In the genomic region with DNA sequence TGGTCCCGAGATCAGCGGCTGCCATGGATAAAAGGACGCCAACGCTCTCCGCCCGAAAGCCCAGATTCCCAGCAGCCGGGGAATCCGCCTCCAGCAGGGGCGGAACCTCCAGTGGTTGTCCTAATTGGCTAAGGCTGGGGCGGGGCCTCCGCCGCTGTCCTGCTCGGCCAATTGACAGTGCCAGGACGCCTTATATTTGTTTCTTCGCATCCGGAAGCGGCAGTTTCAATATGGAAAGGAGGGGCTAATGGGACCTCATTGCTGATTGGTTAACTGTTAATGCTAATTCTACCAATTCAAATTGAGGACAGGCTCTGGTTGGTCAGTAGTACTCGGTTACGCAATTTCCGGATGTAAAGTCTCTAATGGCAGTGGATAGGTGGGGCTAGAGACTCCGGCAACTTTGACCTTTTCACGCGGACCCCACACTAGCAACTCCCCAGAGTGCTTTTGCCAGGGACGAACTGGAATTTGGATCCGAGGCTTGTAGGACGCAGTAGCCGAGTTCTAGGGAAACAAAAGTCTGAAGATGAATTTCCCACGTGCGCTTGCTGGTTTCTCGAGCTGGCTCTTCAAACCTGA, we compare ENCODE assay signal across 7 mouse cellular contexts. TPM values are rescaled to one million over a fixed set of nuclear protein-coding genes. Genes with fewer than 3 reads are reported as not detected.
DNase-seq lines count a peak whose midpoint lies in the region; ATAC-seq and TF ChIP-seq lines count a peak whose summit lies in the region.

A gene (minus strand): TSS at position 367 of the 582 bp plus-strand sequence.
A gene (plus strand): TSS at position 530 of the 582 bp plus-strand sequence.

- TF ChIP-seq CTCF in kidney, adult 2 months (conservative IDR thresholded peaks at IDR 0.05; ENCODE audit: insufficient read depth, insufficient read length, low read depth, low read length): no peak
- TF ChIP-seq CTCF in spleen, adult 2 months (IDR thresholded peaks at IDR 0.05; ENCODE audit: extremely low read depth, insufficient read depth, insufficient read length, insufficient replicate concordance): no peak

- H3K4me2 ChIP-seq in embryonic facial prominence, embryonic 13.5 days: peak within 1 kb of the TSS; percentile 83
- peak within 1 kb of the TSS; percentile 84 for H3K4me2 ChIP-seq in limb, embryonic 12.5 days
- peak within 1 kb of the TSS; percentile 67 for H3K4me2 ChIP-seq in midbrain, embryonic 15.5 days

- peak within 1 kb of the TSS; percentile 83 for H3K9ac ChIP-seq in embryonic facial prominence, embryonic 13.5 days
- H3K9ac ChIP-seq in limb, embryonic 12.5 days (replicated peaks): peak within 1 kb of the TSS; percentile 79
- peak within 1 kb of the TSS; percentile 61 for H3K9ac ChIP-seq in midbrain, embryonic 15.5 days

- H3K4me3 ChIP-seq in embryonic facial prominence, embryonic 13.5 days: peak within 1 kb of the TSS; percentile 90
- peak within 1 kb of the TSS; percentile 90 for H3K4me3 ChIP-seq in kidney, adult 2 months (ENCODE audit: insufficient read depth, low read depth, low read length)
- peak within 1 kb of the TSS; percentile 82 for H3K4me3 ChIP-seq in limb, embryonic 12.5 days (replicated peaks)
- H3K4me3 ChIP-seq in midbrain, embryonic 15.5 days: peak within 1 kb of the TSS; percentile 67
- H3K4me3 ChIP-seq in spleen, adult 2 months (ENCODE audit: extremely low read depth, insufficient read depth, insufficient read length): peak within 1 kb of the TSS; percentile 96

- H3K27ac ChIP-seq in embryonic facial prominence, embryonic 13.5 days: peak within 1 kb of the TSS; percentile 87
- peak within 1 kb of the TSS; percentile 17; the same call in 1 of the 2 replicates for H3K27ac ChIP-seq in kidney, adult 2 months (ENCODE audit: insufficient read depth, low read depth, low read length)
- peak within 1 kb of the TSS; percentile 82 for H3K27ac ChIP-seq in limb, embryonic 12.5 days
- H3K27ac ChIP-seq in midbrain, embryonic 15.5 days: peak within 1 kb of the TSS; percentile 77
- H3K27ac ChIP-seq in spleen, adult 2 months (ENCODE audit: insufficient read depth, low read length): peak within 1 kb of the TSS; percentile 69

- H3K36me3 ChIP-seq in embryonic facial prominence, embryonic 13.5 days: peaks cover 52% of the 10 kb centered on the region
- H3K36me3 ChIP-seq in kidney, adult 2 months (ENCODE audit: control insufficient read depth, insufficient read depth, low read length): no peaks in the 10 kb centered on the region
- H3K36me3 ChIP-seq in limb, embryonic 12.5 days: peaks cover 49% of the 10 kb centered on the region
- peaks cover 16% of the 10 kb centered on the region for H3K36me3 ChIP-seq in midbrain, embryonic 15.5 days (replicated peaks)
- peaks cover 12% of the 10 kb centered on the region for H3K36me3 ChIP-seq in spleen, adult 2 months (ENCODE audit: control insufficient read depth, insufficient read depth, low read length)

- H3K9me3 ChIP-seq in embryonic facial prominence, embryonic 13.5 days: no peaks in the 10 kb centered on the region; the same call in 1 of the 2 replicates
- no peaks in the 10 kb centered on the region for H3K9me3 ChIP-seq in limb, embryonic 12.5 days
- no peaks in the 10 kb centered on the region for H3K9me3 ChIP-seq in midbrain, embryonic 15.5 days

- H3K4me1 ChIP-seq in embryonic facial prominence, embryonic 13.5 days: peaks cover 23% of the 10 kb centered on the region
- peaks cover 7% of the 10 kb centered on the region for H3K4me1 ChIP-seq in kidney, adult 2 months (ENCODE audit: control insufficient read depth, insufficient read depth, low read length)
- peaks cover 21% of the 10 kb centered on the region for H3K4me1 ChIP-seq in limb, embryonic 12.5 days (replicated peaks)
- peaks cover 28% of the 10 kb centered on the region for H3K4me1 ChIP-seq in midbrain, embryonic 15.5 days
- peaks cover 8% of the 10 kb centered on the region; the same call in 1 of the 2 replicates for H3K4me1 ChIP-seq in spleen, adult 2 months (ENCODE audit: control insufficient read depth, insufficient read depth, insufficient read length)

- H3K27me3 ChIP-seq in embryonic facial prominence, embryonic 13.5 days: no peaks in the 10 kb centered on the region
- H3K27me3 ChIP-seq in kidney, adult 2 months (replicated peaks; ENCODE audit: control insufficient read depth, insufficient read depth, low read length): no peaks in the 10 kb centered on the region
- no peaks in the 10 kb centered on the region for H3K27me3 ChIP-seq in limb, embryonic 12.5 days
- no peaks in the 10 kb centered on the region for H3K27me3 ChIP-seq in midbrain, embryonic 15.5 days (replicated peaks)
- no peaks in the 10 kb centered on the region for H3K27me3 ChIP-seq in spleen, adult 2 months (ENCODE audit: control insufficient read depth, insufficient read depth, low read length)

- DNase-seq in adrenal gland, postnatal 36 days: peak; percentile 96 to 97
- DNase-seq in heart, adult 18-20 months: peak; percentile 94 to 99
- peak; percentile 99 for DNase-seq in kidney, adult 2 months
- peak; percentile 89 to 98 for DNase-seq in spleen, adult 2 months (ENCODE audit: low read depth in 1 of 2, low spot score in 2 of 2)

- WGBS in embryonic facial prominence, embryonic 13.5 days: under 1% methylated on average over 30 of the region's 30 CpGs
- WGBS in kidney, adult 2 months: under 1% methylated on average over 30 of the region's 30 CpGs
- WGBS in limb, embryonic 12.5 days: under 1% methylated on average over 30 of the region's 30 CpGs
- WGBS in midbrain, embryonic 15.5 days: under 1% methylated on average over 30 of the region's 30 CpGs
- under 1% methylated on average over 30 of the region's 30 CpGs for WGBS in spleen, adult 2 months

- peak; percentile 96 for ATAC-seq in embryonic facial prominence, embryonic 13.5 days (ENCODE audit: insufficient number of reproducible peaks, insufficient read depth, low FRiP score, low TSS enrichment, low read depth)
- ATAC-seq in limb, embryonic 12.5 days (ENCODE audit: insufficient number of reproducible peaks, insufficient read depth, low FRiP score, low TSS enrichment, low read depth): peak; percentile 97
- ATAC-seq in midbrain, embryonic 15.5 days (replicated peaks): peak; percentile 96

- TF ChIP-seq POLR2A in kidney, adult 2 months (IDR thresholded peaks at IDR 0.05; ENCODE audit: low read depth, low read length): peak; percentile 31
- TF ChIP-seq POLR2A in spleen, adult 2 months (IDR thresholded peaks at IDR 0.05; ENCODE audit: low read depth, low read length): peak; percentile 32

RNA-seq across cellular contexts. Expression of the first gene that starts in this region (rescaled TPM):
- 10 to 100 TPM; 16.0 to 20.6 TPM for total RNA-seq in adrenal gland, postnatal 36 days (2021)
- 46.1 and 51.3 TPM in 2 replicates for polyA plus RNA-seq in embryonic facial prominence, embryonic 13.5 days (2015; fragmentation: Nextera tagmentation; extraction: Ambion mirVana)
- 1 to 10 TPM; 4.6 to 7.5 TPM for total RNA-seq in heart, adult 18-20 months (2021)
- polyA plus RNA-seq in kidney, adult 2 months (2012; rRNA removed): 27.7 and 35.6 TPM in 2 replicates
- 48.4 and 49.1 TPM in 2 replicates for polyA plus RNA-seq in limb, embryonic 12.5 days (2016; fragmentation: Nextera tagmentation; extraction: Ambion mirVana)
- polyA plus RNA-seq in midbrain, embryonic 15.5 days (2015; fragmentation: Nextera tagmentation; extraction: Ambion mirVana): 43.3 and 48.3 TPM in 2 replicates
- 72.2 and 146 TPM in 2 replicates for polyA plus RNA-seq in spleen, adult 2 months (2012; rRNA removed)

RNA-seq across cellular contexts. Expression of the second gene that starts in this region (rescaled TPM):
- 10 to 100 TPM in 1 of 2 experiments, 1 to 10 TPM in 1; 9.8 to 10.2 TPM for total RNA-seq in adrenal gland, postnatal 36 days (2021)
- 13.8 and 14.9 TPM in 2 replicates for polyA plus RNA-seq in embryonic facial prominence, embryonic 13.5 days (2015; fragmentation: Nextera tagmentation; extraction: Ambion mirVana)
- total RNA-seq in heart, adult 18-20 months (2021): 10 to 100 TPM; 17.2 to 22.3 TPM
- 1.0 and 1.4 TPM in 2 replicates for polyA plus RNA-seq in kidney, adult 2 months (2012; rRNA removed)
- 14.1 and 14.8 TPM in 2 replicates for polyA plus RNA-seq in limb, embryonic 12.5 days (2016; fragmentation: Nextera tagmentation; extraction: Ambion mirVana)
- 9.5 and 9.7 TPM in 2 replicates for polyA plus RNA-seq in midbrain, embryonic 15.5 days (2015; fragmentation: Nextera tagmentation; extraction: Ambion mirVana)
- 0.64 and 1.1 TPM in 2 replicates for polyA plus RNA-seq in spleen, adult 2 months (2012; rRNA removed)

Comparison
In these comparisons a context has a peak if more than half of its experiments do, and no peak if none do; other contexts are left out.
1. Peak in every context shown above with its lines: DNase-seq, ATAC-seq, H3K4me3 ChIP-seq and H3K27ac ChIP-seq.
2. H3K27ac ChIP-seq: peak in every context shown above with its lines; median percentile 87 in embryonic facial prominence, embryonic 13.5 days; 82 in limb, embryonic 12.5 days; 77 in midbrain, embryonic 15.5 days; 69 in spleen, adult 2 months; 17 in kidney, adult 2 months.